Mouse (Mus musculus): Measurements from ENCODE around the gene Rbfox2. TPM values are rescaled to one million over a fixed set of nuclear protein-coding genes. Genes with fewer than 3 reads are reported as not detected.

Gene Rbfox2
- total and polyA plus RNA-seq, 2 experiments, result 17.4 to 21.5 TPM

GRCm38 (mm10) chr15:77156525-77156924 is 150.3 kb downstream of the Rbfox2 start:
- peaks cover 8% of the 10 kb centered on the region; the same call in 1 of the 2 replicates for H3K79me2 ChIP-seq (ENCODE audit: control insufficient read depth, insufficient read depth, low read length)
- no peak overlapping the region for H3K27ac ChIP-seq (replicated peaks; ENCODE audit: insufficient read depth, low read depth, low read length)
- H3K9ac ChIP-seq (ENCODE audit: low read depth, low read length), result no peak overlapping the region
- no peaks in the 10 kb centered on the region for H3K36me3 ChIP-seq (ENCODE audit: control insufficient read depth, insufficient read depth, low read length)
- WGBS, result 46% methylated on average over 3 of the region's 3 CpGs
- H3K27me3 ChIP-seq (ENCODE audit: control insufficient read depth, insufficient read depth, low read length), result no peaks in the 10 kb centered on the region
- peaks cover 7% of the 10 kb centered on the region for H3K4me1 ChIP-seq (ENCODE audit: control insufficient read depth, insufficient read depth, low read length)
- DNase-seq (ENCODE audit: extremely low read depth, low read depth, low spot score), result no peak
- TF ChIP-seq CTCF (IDR thresholded peaks at IDR 0.05; ENCODE audit: low read depth, low read length), result no peak
- TF ChIP-seq POLR2A (IDR thresholded peaks at IDR 0.05; ENCODE audit: extremely low read depth, insufficient read depth, low read length), result no peak
- no peak overlapping the region for H3K4me3 ChIP-seq (ENCODE audit: insufficient read depth, low read depth, low read length)

- no peak for DNase-seq (ENCODE audit: extremely low read depth, low read depth, low spot score)
- 68% methylated on average over 10 of the region's 10 CpGs for WGBS
- Histone ChIP-seq H3K79me2 (ENCODE audit: control insufficient read depth, insufficient read depth, low read length) (peaks cover 5% of the 10 kb centered on the region; the same call in 1 of the 2 replicates), H3K36me3 (ENCODE audit: control insufficient read depth, insufficient read depth, low read length) (no peaks in the 10 kb centered on the region), H3K4me1 (ENCODE audit: control insufficient read depth, insufficient read depth, low read length) (peaks cover 15% of the 10 kb centered on the region), H3K27ac (replicated peaks; ENCODE audit: insufficient read depth, low read depth, low read length) (no peak overlapping the region), H3K4me3 (ENCODE audit: insufficient read depth, low read depth, low read length) (no peak overlapping the region), H3K27me3 (ENCODE audit: control insufficient read depth, insufficient read depth, low read length) (no peaks in the 10 kb centered on the region), H3K9ac (ENCODE audit: low read depth, low read length) (no peak overlapping the region)
- TF ChIP-seq POLR2A (IDR thresholded peaks at IDR 0.05; ENCODE audit: extremely low read depth, insufficient read depth, low read length) (no peak), CTCF (IDR thresholded peaks at IDR 0.05; ENCODE audit: low read depth, low read length) (no peak)
Observed at GRCm38 (mm10) chr15:77154248-77154785, 152.5 kb downstream of the Rbfox2 start.

- Histone ChIP-seq H3K36me3 (ENCODE audit: control insufficient read depth, insufficient read depth, low read length) (no peaks in the 10 kb centered on the region), H3K4me3 (ENCODE audit: insufficient read depth, low read depth, low read length) (peak overlapping the region; percentile 61), H3K79me2 (ENCODE audit: control insufficient read depth, insufficient read depth, low read length) (peaks cover 10% of the 10 kb centered on the region), H3K27me3 (ENCODE audit: control insufficient read depth, insufficient read depth, low read length) (no peaks in the 10 kb centered on the region), H3K27ac (replicated peaks; ENCODE audit: insufficient read depth, low read depth, low read length) (peak overlapping the region; percentile 20; the same call in 1 of the 2 replicates), H3K4me1 (ENCODE audit: control insufficient read depth, insufficient read depth, low read length) (peaks cover 17% of the 10 kb centered on the region), H3K9ac (ENCODE audit: low read depth, low read length) (peak overlapping the region; percentile 32)
- 6% methylated on average over 12 of the region's 12 CpGs for WGBS
- TF ChIP-seq POLR2A (IDR thresholded peaks at IDR 0.05; ENCODE audit: extremely low read depth, insufficient read depth, low read length) (no peak), CTCF (IDR thresholded peaks at IDR 0.05; ENCODE audit: low read depth, low read length) (no peak)
- peak; percentile 83 for DNase-seq (ENCODE audit: extremely low read depth, low read depth, low spot score)
Observed at GRCm38 (mm10) chr15:77153625-77154024, 153.2 kb downstream of the Rbfox2 start.

DNA sequence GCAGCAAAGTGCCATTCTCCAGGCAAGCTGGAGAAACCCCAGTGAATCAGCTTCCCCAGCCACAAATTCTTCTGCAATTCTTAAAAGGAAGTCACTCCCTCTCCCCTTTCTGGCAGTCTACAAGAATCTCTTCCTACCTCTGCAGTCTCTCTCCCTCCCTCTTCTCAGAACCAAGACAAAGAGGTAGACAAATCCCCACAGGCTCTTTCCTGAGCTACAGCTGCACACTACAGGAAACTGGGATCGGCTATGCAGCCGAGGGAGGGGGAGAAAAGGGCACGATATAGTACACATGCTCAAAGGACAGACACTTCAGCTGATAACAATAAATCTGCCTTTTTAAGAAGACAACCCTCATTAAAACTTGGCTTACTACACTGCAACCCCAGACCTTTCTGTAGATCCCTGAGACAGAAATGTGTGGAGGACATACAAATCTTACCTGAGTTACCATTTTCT is 153.7 kb downstream of the Rbfox2 start:
- Histone ChIP-seq H3K9ac (ENCODE audit: low read depth, low read length) (peak overlapping the region; percentile 39), H3K4me1 (ENCODE audit: control insufficient read depth, insufficient read depth, low read length) (peaks cover 17% of the 10 kb centered on the region), H3K79me2 (ENCODE audit: control insufficient read depth, insufficient read depth, low read length) (peaks cover 11% of the 10 kb centered on the region), H3K36me3 (ENCODE audit: control insufficient read depth, insufficient read depth, low read length) (no peaks in the 10 kb centered on the region), H3K27ac (replicated peaks; ENCODE audit: insufficient read depth, low read depth, low read length) (peak overlapping the region; percentile 30), H3K27me3 (ENCODE audit: control insufficient read depth, insufficient read depth, low read length) (no peaks in the 10 kb centered on the region), H3K4me3 (ENCODE audit: insufficient read depth, low read depth, low read length) (peak overlapping the region; percentile 61)
- TF ChIP-seq CTCF (IDR thresholded peaks at IDR 0.05; ENCODE audit: low read depth, low read length), result no peak
- TF ChIP-seq POLR2A (IDR thresholded peaks at IDR 0.05; ENCODE audit: extremely low read depth, insufficient read depth, low read length), result no peak
- WGBS, result 0% methylated on average over 3 of the region's 3 CpGs
- DNase-seq (ENCODE audit: extremely low read depth, low read depth, low spot score), result peak; percentile 52

- 2% methylated on average over 19 of the region's 19 CpGs for WGBS
- H3K27me3 ChIP-seq (ENCODE audit: control insufficient read depth, insufficient read depth, low read length), result no peaks in the 10 kb centered on the region
- no peaks in the 10 kb centered on the region for H3K36me3 ChIP-seq (ENCODE audit: control insufficient read depth, insufficient read depth, low read length)
- peak overlapping the region; percentile 61 for H3K4me3 ChIP-seq (ENCODE audit: insufficient read depth, low read depth, low read length)
- TF ChIP-seq POLR2A (IDR thresholded peaks at IDR 0.05; ENCODE audit: extremely low read depth, insufficient read depth, low read length) (no peak), CTCF (IDR thresholded peaks at IDR 0.05; ENCODE audit: low read depth, low read length) (peak; percentile 13; the same call in 1 of the 2 replicates)
- H3K4me1 ChIP-seq (ENCODE audit: control insufficient read depth, insufficient read depth, low read length), result peaks cover 17% of the 10 kb centered on the region
- peak overlapping the region; percentile 1; the same call in 1 of the 2 replicates for H3K27ac ChIP-seq (replicated peaks; ENCODE audit: insufficient read depth, low read depth, low read length)
- peaks cover 13% of the 10 kb centered on the region for H3K79me2 ChIP-seq (ENCODE audit: control insufficient read depth, insufficient read depth, low read length)
- peak overlapping the region; percentile 39 for H3K9ac ChIP-seq (ENCODE audit: low read depth, low read length)
- peak; percentile 51 for DNase-seq (ENCODE audit: extremely low read depth, low read depth, low spot score)
Observed at GRCm38 (mm10) chr15:77152336-77153087, 154.3 kb downstream of the Rbfox2 start.

Measured in liver, adult 2 months (tissue).